Mouse (Mus musculus): ENCODE data around the gene Anks1b. TPM values are rescaled to one million over a fixed set of nuclear protein-coding genes. Genes with fewer than 3 reads are reported as not detected.

Gene Anks1b
- polyA plus RNA-seq, 1 experiment from 2014 or later, result 0.10 TPM

DNA sequence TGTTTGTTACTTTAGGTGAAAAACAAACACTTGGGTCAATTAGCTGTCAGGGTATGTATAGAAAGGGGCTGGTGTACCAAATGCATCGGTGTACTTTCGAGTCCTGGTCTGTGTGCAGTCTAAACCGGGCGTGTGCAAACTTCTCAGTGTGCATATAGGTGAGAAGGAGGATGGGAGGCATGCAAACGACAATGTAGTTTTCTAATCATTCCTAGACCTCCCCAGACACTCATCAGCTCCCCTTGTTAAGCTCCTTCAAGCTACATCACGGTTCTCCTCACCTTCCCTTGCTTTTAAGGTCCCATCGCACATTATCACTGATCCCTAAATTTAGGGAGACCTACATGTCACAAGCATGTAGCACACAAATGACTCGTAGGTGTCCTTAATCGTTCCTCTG, 704.5 kb downstream of the Anks1b start:
- H3K27ac ChIP-seq (replicated peaks), result no peak overlapping the region
- ATAC-seq (ENCODE audit: insufficient read depth), result no peak
- no peaks in the 10 kb centered on the region for H3K27me3 ChIP-seq
- no peak overlapping the region for H3K4me3 ChIP-seq (replicated peaks)
- no peaks in the 10 kb centered on the region for H3K9me3 ChIP-seq (replicated peaks)
- 60% methylated on average over 9 of the region's 9 CpGs for WGBS (ENCODE audit: insufficient replicate concordance)
- H3K4me1 ChIP-seq (replicated peaks), result no peaks in the 10 kb centered on the region
- no peaks in the 10 kb centered on the region for H3K36me3 ChIP-seq (replicated peaks)
- H3K4me2 ChIP-seq, result no peak overlapping the region
- no peak overlapping the region for H3K9ac ChIP-seq

DNA sequence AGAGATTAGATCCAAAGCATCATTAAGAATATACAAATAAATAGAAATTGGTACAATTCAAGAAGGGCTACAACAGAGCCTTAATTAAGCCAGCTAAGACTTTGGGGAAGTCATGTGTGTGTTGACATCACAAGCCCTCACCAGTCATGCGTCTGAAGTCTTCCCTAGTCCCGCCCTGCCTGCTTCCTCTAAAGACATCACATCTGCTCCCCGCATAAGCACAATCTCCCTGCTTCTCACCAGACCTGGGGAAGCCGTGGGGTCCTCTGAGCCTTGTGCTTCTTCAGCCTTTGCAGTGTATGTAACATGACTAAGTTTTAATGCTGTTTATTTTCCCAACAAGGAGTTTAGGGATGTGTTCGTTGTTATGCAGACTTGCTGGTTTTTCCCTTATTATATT, 706.7 kb downstream of the Anks1b start:
- H3K4me1 ChIP-seq (replicated peaks), result no peaks in the 10 kb centered on the region
- no peaks in the 10 kb centered on the region for H3K9me3 ChIP-seq (replicated peaks)
- WGBS (ENCODE audit: insufficient replicate concordance), result 48% methylated on average over 5 of the region's 5 CpGs
- H3K27me3 ChIP-seq, result no peaks in the 10 kb centered on the region
- no peak overlapping the region for H3K27ac ChIP-seq (replicated peaks)
- no peak overlapping the region for H3K4me2 ChIP-seq
- H3K9ac ChIP-seq, result no peak overlapping the region
- no peaks in the 10 kb centered on the region for H3K36me3 ChIP-seq (replicated peaks)
- no peak overlapping the region for H3K4me3 ChIP-seq (replicated peaks)
- no peak for ATAC-seq (ENCODE audit: insufficient read depth)

DNA sequence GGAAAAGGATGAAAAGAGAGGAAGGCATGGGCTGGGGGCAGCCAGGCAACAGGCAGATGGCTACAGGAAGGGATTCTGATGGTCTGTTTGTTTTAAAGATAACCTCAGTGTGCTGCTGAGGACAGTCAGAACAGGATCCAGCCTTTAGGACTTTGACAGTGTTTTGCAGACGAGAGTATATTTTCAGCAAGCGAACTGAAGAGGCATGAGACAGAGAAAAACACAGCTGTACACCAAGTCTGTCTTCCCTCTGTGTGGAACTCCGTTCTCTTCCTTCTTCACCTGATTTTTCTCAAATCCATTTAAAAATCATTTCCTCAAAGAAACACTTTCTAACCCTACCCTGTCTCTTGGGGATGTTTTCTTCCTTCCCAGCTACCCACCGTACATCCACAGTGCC, 710.7 kb downstream of the Anks1b start:
- H3K27ac ChIP-seq (replicated peaks), result no peak overlapping the region
- WGBS (ENCODE audit: insufficient replicate concordance), result 45% methylated on average over 4 of the region's 4 CpGs

DNA sequence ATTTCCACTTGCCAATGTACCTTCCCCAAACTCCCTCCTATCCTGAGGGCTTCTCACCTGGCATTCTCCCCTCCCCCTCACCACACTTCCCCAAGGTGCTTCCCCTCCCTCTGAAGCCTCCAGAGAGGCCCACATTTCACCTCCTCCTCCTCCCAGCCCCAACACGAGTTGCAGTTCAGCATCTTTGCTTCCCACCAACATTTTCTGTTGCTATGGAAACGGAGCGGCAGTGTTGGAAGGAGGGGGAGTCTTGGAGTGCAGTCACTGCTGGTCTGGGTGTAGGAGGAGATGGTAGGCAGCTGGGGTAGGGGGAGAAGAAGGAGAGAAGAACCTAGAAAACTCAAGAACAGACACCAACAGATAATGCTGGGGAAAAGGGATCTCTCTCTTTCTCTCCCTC, 722.8 kb downstream of the Anks1b start:
- no peak overlapping the region for H3K27ac ChIP-seq (replicated peaks)
- no peak overlapping the region for H3K9ac ChIP-seq
- H3K36me3 ChIP-seq (replicated peaks), result no peaks in the 10 kb centered on the region
- no peaks in the 10 kb centered on the region for H3K27me3 ChIP-seq
- H3K9me3 ChIP-seq (replicated peaks), result 0 out of 2 replicates have a peak, but pooled peaks cover 3% of the 10 kb centered on the region
- H3K4me3 ChIP-seq (replicated peaks), result no peak overlapping the region
- no peaks in the 10 kb centered on the region for H3K4me1 ChIP-seq (replicated peaks)
- WGBS (ENCODE audit: insufficient replicate concordance), result 20% methylated on average over 3 of the region's 3 CpGs
- ATAC-seq (ENCODE audit: insufficient read depth), result no peak
- H3K4me2 ChIP-seq, result no peak overlapping the region

More for the DNA sequence above, 710.7 kb downstream of the Anks1b start:
- H3K4me2 ChIP-seq, result no peak overlapping the region
- ATAC-seq (ENCODE audit: insufficient read depth), result no peak
- no peak overlapping the region for H3K4me3 ChIP-seq (replicated peaks)
- H3K9me3 ChIP-seq (replicated peaks), result no peaks in the 10 kb centered on the region
- H3K27me3 ChIP-seq, result no peaks in the 10 kb centered on the region
- no peak overlapping the region for H3K9ac ChIP-seq
- no peaks in the 10 kb centered on the region for H3K4me1 ChIP-seq (replicated peaks)
- no peaks in the 10 kb centered on the region for H3K36me3 ChIP-seq (replicated peaks)

DNA sequence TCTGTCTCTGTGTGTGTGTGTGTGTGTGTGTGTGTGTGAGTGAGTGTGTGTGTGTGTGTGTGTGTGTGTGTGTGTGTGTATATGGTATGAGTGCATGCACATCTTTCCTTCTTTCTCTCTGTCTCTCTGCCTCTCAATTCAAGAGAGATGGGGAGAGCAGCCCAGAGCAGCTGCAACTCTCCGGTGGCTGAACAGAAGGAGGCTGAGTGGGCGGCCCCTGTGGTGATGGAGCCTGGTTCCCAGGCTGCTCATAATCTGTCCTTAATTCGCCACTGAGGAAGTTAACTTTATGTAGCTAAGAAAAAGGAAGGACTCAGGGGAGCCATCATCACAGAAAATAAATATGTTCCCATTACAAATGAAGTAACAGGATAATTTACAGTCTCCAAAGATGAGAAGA, 723.3 kb downstream of the Anks1b start:
- WGBS (ENCODE audit: insufficient replicate concordance), result 25% methylated on average over 3 of the region's 3 CpGs
- Histone ChIP-seq H3K27me3 (no peaks in the 10 kb centered on the region), H3K4me3 (replicated peaks) (no peak overlapping the region), H3K4me2 (no peak overlapping the region), H3K9me3 (replicated peaks) (0 out of 2 replicates have a peak, but pooled peaks cover 3% of the 10 kb centered on the region), H3K4me1 (replicated peaks) (no peaks in the 10 kb centered on the region), H3K9ac (no peak overlapping the region), H3K36me3 (replicated peaks) (no peaks in the 10 kb centered on the region), H3K27ac (replicated peaks) (no peak overlapping the region)
- no peak for ATAC-seq (ENCODE audit: insufficient read depth)

DNA sequence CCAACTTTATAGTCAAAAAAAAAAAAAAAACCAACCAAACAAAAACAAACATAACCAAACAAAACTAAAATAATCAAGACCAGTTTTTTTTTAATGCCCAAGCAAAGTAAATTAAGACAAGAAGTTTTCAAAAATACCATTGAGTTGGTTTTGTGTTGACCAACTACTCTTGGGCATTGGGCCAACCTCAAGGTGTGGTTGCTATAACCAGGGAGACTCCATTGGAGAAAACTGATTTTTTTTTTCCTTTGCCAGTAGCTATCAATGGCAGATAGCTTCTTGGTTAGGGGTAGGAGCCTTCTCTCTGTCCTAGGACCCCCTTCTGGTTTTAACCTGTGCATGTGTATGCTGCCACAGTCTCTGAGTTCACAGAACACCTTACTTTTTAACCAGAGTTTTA, 725.8 kb downstream of the Anks1b start:
- Histone ChIP-seq H3K4me1 (replicated peaks) (no peaks in the 10 kb centered on the region), H3K27ac (replicated peaks) (no peak overlapping the region), H3K9ac (no peak overlapping the region), H3K9me3 (replicated peaks) (no peaks in the 10 kb centered on the region), H3K4me3 (replicated peaks) (no peak overlapping the region), H3K27me3 (no peaks in the 10 kb centered on the region), H3K4me2 (no peak overlapping the region), H3K36me3 (replicated peaks) (no peaks in the 10 kb centered on the region)
- ATAC-seq (ENCODE audit: insufficient read depth), result no peak

DNA sequence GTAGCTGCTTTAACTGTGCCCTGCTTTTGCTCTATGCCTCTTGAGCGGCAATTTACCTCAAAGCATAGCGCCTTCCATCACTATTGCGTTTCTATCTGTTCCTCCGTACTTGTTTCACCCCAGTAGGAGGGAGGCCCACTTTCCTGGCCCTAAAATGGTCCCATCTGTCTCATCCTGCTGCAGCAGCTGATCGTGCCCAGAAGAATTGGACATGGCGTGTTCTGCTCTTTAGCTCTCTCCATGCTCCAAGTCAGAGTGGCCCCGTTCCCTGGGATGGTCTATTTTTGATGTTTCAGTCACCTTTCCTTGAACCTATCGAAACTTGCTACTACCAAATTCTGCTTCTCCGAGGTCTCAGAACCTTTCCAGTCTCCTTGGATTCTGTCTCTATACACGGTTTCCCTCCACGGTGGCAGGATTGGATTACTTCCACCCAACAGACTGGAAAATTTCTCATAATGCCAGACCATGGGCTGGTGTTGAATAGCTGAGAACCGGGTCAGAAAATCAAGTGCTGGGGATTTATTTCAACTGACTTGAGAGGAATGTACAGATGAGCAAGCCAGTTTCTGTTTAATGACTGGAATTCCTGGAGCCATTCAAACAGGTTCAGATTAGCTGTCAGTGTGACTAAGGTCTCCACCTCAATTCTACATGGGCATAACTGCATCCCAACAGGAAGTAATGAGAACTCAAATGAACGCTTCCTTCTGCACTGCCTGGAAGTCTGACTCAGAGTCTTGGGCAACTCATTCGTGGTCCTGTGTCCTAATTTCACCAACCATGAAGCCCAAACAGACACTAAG, 726.6 kb downstream of the Anks1b start:
- Histone ChIP-seq H3K27me3 (no peaks in the 10 kb centered on the region), H3K4me3 (replicated peaks) (no peak overlapping the region), H3K4me1 (replicated peaks) (no peaks in the 10 kb centered on the region), H3K9me3 (replicated peaks) (no peaks in the 10 kb centered on the region), H3K36me3 (replicated peaks) (no peaks in the 10 kb centered on the region), H3K4me2 (no peak overlapping the region), H3K27ac (replicated peaks) (no peak overlapping the region), H3K9ac (no peak overlapping the region)
- 63% methylated on average over 14 of the region's 14 CpGs for WGBS (ENCODE audit: insufficient replicate concordance)
- no peak for ATAC-seq (ENCODE audit: insufficient read depth)

DNA sequence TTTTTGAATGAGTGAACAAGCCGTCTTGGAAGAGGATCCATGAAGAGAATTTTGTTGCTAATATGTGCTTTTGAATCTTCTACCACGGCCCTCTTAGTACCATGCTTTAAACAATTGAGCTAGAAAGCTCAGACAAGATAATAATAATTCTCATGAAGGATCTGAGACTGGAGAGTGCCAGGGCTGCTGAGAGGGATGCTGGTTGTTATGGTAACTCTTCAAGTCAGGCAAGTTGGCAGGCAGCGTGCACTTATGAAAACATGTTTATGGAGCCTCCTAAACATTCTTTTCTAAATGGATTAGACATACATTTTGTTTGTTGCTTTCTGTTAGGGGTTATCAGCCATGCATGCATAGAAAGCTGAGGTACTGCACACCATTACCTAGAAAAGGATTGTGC, 734.3 kb downstream of the Anks1b start:
- no peak for ATAC-seq (ENCODE audit: insufficient read depth)
- Histone ChIP-seq H3K27me3 (no peaks in the 10 kb centered on the region), H3K9me3 (replicated peaks) (no peaks in the 10 kb centered on the region), H3K36me3 (replicated peaks) (no peaks in the 10 kb centered on the region), H3K9ac (no peak overlapping the region), H3K4me2 (no peak overlapping the region), H3K4me3 (replicated peaks) (no peak overlapping the region), H3K27ac (replicated peaks) (no peak overlapping the region), H3K4me1 (replicated peaks) (no peaks in the 10 kb centered on the region)
- WGBS (ENCODE audit: insufficient replicate concordance), result 44% methylated on average over 3 of the region's 3 CpGs

DNA sequence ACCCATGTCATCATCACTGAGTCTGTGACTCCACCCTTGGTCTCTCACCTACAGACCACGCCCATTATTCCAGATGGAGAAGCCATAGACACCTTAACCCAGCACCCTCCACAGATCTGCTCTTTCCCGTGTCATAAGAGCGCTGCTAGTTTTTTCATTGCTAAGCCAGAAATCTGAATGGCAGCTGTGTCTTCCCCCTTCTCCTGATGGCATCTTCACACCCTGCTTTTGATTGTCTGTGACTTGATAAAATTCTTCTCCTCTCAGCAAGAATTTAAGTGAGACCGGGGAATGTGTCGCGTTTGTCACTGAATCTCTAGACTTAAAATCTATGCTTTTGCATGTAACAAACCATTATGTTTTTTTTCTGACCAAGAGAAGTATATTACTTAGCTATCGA, 736.1 kb downstream of the Anks1b start:
- no peaks in the 10 kb centered on the region for H3K4me1 ChIP-seq (replicated peaks)
- no peaks in the 10 kb centered on the region for H3K9me3 ChIP-seq (replicated peaks)
- H3K9ac ChIP-seq, result no peak overlapping the region
- no peak overlapping the region for H3K4me3 ChIP-seq (replicated peaks)
- 67% methylated on average over 7 of the region's 7 CpGs for WGBS (ENCODE audit: insufficient replicate concordance)
- no peak overlapping the region for H3K27ac ChIP-seq (replicated peaks)
- no peaks in the 10 kb centered on the region for H3K27me3 ChIP-seq
- no peak overlapping the region for H3K4me2 ChIP-seq
- H3K36me3 ChIP-seq (replicated peaks), result no peaks in the 10 kb centered on the region
- ATAC-seq (ENCODE audit: insufficient read depth), result no peak

DNA sequence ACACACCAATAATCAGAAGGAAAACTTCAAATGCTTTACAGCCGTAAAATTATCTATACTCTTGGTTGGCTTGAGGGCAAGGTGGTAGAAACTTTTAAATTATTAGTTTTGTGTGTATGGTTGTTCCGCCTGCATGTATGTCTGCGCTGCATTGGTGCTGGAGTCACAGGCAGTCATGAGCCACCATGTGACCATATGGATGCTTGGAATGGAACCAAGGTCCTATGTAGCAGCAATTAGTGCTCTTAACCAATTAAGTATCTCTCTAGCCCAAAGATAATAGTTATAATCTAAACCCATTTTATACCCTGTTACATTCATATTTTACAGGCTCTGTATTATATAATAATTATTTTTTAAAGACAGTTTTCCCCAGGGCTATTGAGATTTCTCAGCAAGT, 739.7 kb downstream of the Anks1b start:
- WGBS (ENCODE audit: insufficient replicate concordance), result 72% methylated on average over 3 of the region's 3 CpGs

DNA sequence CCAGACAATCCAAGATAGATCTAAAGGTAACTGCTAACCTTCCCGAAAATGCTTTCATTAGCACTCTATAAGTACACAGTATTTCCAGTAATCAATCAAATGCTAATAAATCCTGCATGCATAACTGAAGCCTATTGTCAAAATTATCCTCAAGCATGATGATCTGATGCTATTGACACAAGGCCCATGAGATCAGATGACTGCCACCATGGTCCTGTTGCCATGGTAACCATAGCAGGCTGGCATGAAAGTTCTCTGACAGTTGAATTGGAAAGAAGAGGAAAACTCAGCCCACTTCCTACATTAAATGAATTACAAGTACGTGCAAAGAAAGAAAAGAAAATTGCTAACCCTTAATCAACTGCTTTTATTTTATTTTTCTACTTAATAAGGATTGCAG, 741.9 kb downstream of the Anks1b start:
- H3K9me3 ChIP-seq (replicated peaks), result no peaks in the 10 kb centered on the region
- no peak for ATAC-seq (ENCODE audit: insufficient read depth)
- no peak overlapping the region for H3K9ac ChIP-seq
- no peak overlapping the region for H3K27ac ChIP-seq (replicated peaks)
- H3K4me3 ChIP-seq (replicated peaks), result no peak overlapping the region
- H3K36me3 ChIP-seq (replicated peaks), result no peaks in the 10 kb centered on the region
- H3K27me3 ChIP-seq, result no peaks in the 10 kb centered on the region
- no peaks in the 10 kb centered on the region for H3K4me1 ChIP-seq (replicated peaks)
- WGBS (ENCODE audit: insufficient replicate concordance), result 46% methylated on average over 2 of the region's 2 CpGs
- H3K4me2 ChIP-seq, result no peak overlapping the region

More for the DNA sequence above, 739.7 kb downstream of the Anks1b start:
- H3K9me3 ChIP-seq (replicated peaks), result no peaks in the 10 kb centered on the region
- H3K9ac ChIP-seq, result no peak overlapping the region
- no peak for ATAC-seq (ENCODE audit: insufficient read depth)
- no peaks in the 10 kb centered on the region for H3K36me3 ChIP-seq (replicated peaks)
- H3K4me1 ChIP-seq (replicated peaks), result no peaks in the 10 kb centered on the region
- H3K27ac ChIP-seq (replicated peaks), result no peak overlapping the region
- no peak overlapping the region for H3K4me2 ChIP-seq
- H3K27me3 ChIP-seq, result no peaks in the 10 kb centered on the region
- H3K4me3 ChIP-seq (replicated peaks), result no peak overlapping the region

DNA sequence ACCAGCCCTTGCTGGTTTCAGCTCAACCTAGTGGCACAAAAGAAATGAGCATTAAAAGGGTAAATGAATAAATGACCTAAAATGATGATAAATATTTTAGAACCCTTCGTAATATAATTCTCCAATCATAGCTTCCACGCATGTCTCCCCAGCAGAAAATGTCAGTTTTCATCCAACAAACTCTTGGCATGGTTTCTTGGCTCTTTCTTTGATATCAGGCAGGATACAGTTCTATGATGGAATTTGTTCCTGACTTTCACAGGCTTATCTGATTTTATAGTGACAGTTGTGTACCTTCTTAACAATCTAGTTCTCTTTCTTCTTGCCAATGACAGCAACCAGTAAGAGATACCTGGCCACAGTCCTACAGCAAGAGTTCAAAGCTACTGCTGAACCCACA, 743.3 kb downstream of the Anks1b start:
- 58% methylated on average over 2 of the region's 2 CpGs for WGBS (ENCODE audit: insufficient replicate concordance)
- Histone ChIP-seq H3K9ac (no peak overlapping the region), H3K4me3 (replicated peaks) (no peak overlapping the region), H3K9me3 (replicated peaks) (no peaks in the 10 kb centered on the region), H3K4me2 (no peak overlapping the region), H3K36me3 (replicated peaks) (no peaks in the 10 kb centered on the region), H3K4me1 (replicated peaks) (no peaks in the 10 kb centered on the region), H3K27ac (replicated peaks) (no peak overlapping the region), H3K27me3 (no peaks in the 10 kb centered on the region)
- no peak for ATAC-seq (ENCODE audit: insufficient read depth)

All from liver, embryonic 15.5 days (tissue).